Mouse (Mus musculus) ES-Bruce4 (cell line): ENCODE measurements around the gene Slit3. TPM values are rescaled to one million over a fixed set of nuclear protein-coding genes. Genes with fewer than 3 reads are reported as not detected.

ENCODE experiments used
- H3K27ac ChIP-seq: 2 replicates; pipeline ENCODE4 v1.5.1; 2012; ENCODE audit warnings: low read length, inconsistent platforms; ENCODE audit not compliant: insufficient read depth
- H3K27me3 ChIP-seq: 2 replicates; pipeline ENCODE4 v1.6.1; 2012; ENCODE audit warnings: mild to moderate bottlenecking, low read length, inconsistent platforms; ENCODE audit not compliant: control insufficient read depth, poor library complexity, insufficient read depth, severe bottlenecking
- H3K36me3 ChIP-seq: 2 replicates; pipeline ENCODE4 v1.6.1; 2012; ENCODE audit warnings: inconsistent platforms, mild to moderate bottlenecking, low read length, moderate library complexity; ENCODE audit not compliant: control insufficient read depth, poor library complexity, insufficient read depth, severe bottlenecking
- H3K4me1 ChIP-seq: one replicate; pipeline ENCODE4 v1.8.1; 2011; ENCODE audit warnings: low read length; ENCODE audit not compliant: control insufficient read depth, insufficient read depth
- H3K4me3 ChIP-seq: 2 replicates; pipeline ENCODE4 v1.5.1; 2011; ENCODE audit warnings: low read depth, mild to moderate bottlenecking, low read length
- H3K9ac ChIP-seq: 2 replicates; pipeline ENCODE4 v1.6.1; 2012; ENCODE audit warnings: low read depth, mild to moderate bottlenecking, inconsistent platforms; ENCODE audit not compliant: poor library complexity, severe bottlenecking
- H3K9me3 ChIP-seq: replicated peaks from 2 replicates; pipeline ENCODE4 v1.6.1; 2012; ENCODE audit warnings: mild to moderate bottlenecking, low read length, inconsistent platforms; ENCODE audit not compliant: control insufficient read depth, poor library complexity, insufficient read depth, severe bottlenecking
- CTCF ChIP-seq: IDR thresholded peaks from one replicate; pipeline ENCODE4 v1.8.1; 2011; ENCODE audit warnings: low read depth, low read length
- EP300 ChIP-seq: IDR thresholded peaks from 2 replicates; pipeline ENCODE4 v1.6.1; 2011; ENCODE audit warnings: low read depth, low read length; ENCODE audit not compliant: insufficient read depth
- POLR2A ChIP-seq: IDR thresholded peaks from one replicate; pipeline ENCODE4 v1.8.1; 2011; ENCODE audit warnings: low read length; ENCODE audit not compliant: insufficient read depth
- polyA plus RNA-seq: library from polyadenylated mRNA; stranded (reverse); fragments of >200 nt; gene quantifications from 2 replicates; pipeline ENCODE4 v1.2.4, GENCODE M21; 2011; ENCODE audit warnings: low read depth; ENCODE audit not compliant: missing spikeins, insufficient read depth, insufficient read length

The Slit3 gene
- polyA plus RNA-seq, 1 experiment, result 2.8 TPM

DNA sequence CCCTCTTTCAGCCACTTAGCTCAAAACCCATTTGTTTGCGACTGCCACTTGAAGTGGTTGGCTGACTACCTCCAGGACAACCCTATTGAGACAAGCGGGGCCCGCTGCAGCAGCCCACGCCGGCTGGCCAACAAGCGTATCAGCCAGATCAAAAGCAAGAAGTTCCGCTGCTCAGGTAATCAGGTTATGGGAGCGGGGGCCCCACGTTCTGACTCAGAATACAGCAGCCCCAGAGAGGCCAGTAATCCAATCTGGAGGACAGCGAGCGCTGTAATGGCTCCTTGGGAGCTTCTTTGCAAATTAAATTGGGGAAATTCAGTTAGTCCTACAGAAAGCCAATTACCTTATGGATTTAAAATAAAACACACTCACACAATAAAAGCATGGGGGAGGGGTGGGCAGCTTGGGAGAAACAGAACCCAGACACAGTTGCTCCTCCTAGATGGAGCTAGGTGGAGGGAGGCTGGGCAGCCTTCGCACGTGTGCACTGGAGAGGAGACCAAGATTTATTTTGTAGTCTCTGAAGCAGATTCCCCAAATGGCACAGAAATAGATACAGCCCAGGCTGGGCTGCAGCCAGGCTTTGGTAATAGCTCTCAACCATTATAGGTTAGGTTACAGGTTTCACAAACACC is 491.4 kb downstream of the Slit3 start:
- Histone ChIP-seq H3K27ac (no peak overlapping the region), H3K9me3 (no peaks in the 10 kb centered on the region), H3K4me3 (no peak overlapping the region), H3K4me1 (no peaks in the 10 kb centered on the region), H3K27me3 (no peaks in the 10 kb centered on the region), H3K9ac (no peak overlapping the region), H3K36me3 (no peaks in the 10 kb centered on the region)
- TF ChIP-seq EP300 (no peak), POLR2A (no peak), CTCF (no peak)

DNA sequence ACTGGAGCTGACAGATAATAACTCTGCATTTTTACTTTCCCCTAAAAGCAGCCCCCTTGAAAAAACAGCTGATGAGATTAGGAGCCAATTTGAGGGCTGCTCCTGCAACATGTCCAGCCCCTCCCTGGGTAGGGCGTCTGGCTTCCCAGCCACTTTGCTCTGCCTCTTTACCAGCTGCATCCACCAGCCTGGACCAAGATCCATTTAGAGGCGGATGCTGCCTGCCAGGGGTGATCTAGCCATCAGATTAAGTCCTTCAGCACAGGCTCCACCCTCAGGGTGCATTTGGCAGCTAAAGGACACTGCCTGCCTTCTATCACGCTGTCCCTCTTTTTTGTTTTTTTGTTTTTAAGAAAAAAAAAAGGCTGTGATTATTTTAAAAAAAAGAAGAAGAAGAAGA is 493.5 kb downstream of the Slit3 start:
- Histone ChIP-seq H3K27me3 (no peaks in the 10 kb centered on the region), H3K9ac (no peak overlapping the region), H3K27ac (no peak overlapping the region), H3K36me3 (no peaks in the 10 kb centered on the region), H3K9me3 (no peaks in the 10 kb centered on the region), H3K4me1 (no peaks in the 10 kb centered on the region), H3K4me3 (no peak overlapping the region)
- no peak for TF ChIP-seq POLR2A
- TF ChIP-seq EP300, result no peak
- no peak for TF ChIP-seq CTCF

DNA sequence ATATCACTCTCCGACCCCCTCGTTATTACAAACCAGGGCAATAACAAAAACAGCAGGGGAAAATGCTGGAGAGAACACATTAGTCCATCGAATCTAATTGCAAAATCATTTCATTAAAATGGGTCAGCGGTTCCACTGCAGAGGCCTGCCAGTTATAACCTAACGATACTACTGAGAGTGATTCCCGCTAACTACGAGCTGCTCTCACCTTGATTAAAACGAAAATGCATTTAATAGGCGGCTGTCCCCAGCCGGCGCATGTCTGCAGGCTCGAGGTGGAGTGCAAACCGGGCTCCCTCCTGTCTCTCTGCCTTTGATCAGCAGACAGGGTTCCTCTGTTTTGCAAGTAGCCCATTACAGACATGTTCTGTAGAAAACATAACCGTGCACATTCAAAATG is 498.4 kb downstream of the Slit3 start:
- TF ChIP-seq CTCF, result no peak
- no peak for TF ChIP-seq EP300
- no peak for TF ChIP-seq POLR2A
- no peak overlapping the region for H3K9ac ChIP-seq
- no peaks in the 10 kb centered on the region for H3K36me3 ChIP-seq
- H3K27ac ChIP-seq, result no peak overlapping the region
- no peak overlapping the region for H3K4me3 ChIP-seq
- H3K4me1 ChIP-seq, result no peaks in the 10 kb centered on the region
- no peaks in the 10 kb centered on the region for H3K9me3 ChIP-seq
- H3K27me3 ChIP-seq, result no peaks in the 10 kb centered on the region

DNA sequence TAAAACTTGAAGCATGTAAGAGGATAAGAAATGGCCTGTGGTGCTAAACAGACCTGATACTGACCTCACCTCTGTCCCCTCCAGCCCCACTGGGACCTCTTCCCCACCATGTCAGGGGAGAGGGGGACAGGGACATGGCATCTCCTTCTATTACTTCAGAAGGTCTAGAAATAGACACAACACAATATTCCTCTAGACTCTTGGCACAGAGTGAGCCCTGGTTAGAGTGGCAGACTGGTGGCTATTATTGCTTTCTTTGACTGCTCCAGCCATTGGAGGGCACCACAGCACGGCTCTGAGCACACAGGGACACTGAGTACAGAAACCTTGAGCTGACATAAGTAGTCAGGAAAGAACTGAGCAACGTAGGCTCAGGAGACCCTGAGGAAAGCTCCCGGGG is 501.7 kb downstream of the Slit3 start:
- no peak overlapping the region for H3K4me3 ChIP-seq
- no peak for TF ChIP-seq POLR2A
- no peak for TF ChIP-seq EP300
- no peak for TF ChIP-seq CTCF
- no peaks in the 10 kb centered on the region for H3K27me3 ChIP-seq
- H3K9me3 ChIP-seq, result no peaks in the 10 kb centered on the region
- no peaks in the 10 kb centered on the region for H3K36me3 ChIP-seq
- no peak overlapping the region for H3K9ac ChIP-seq
- no peak overlapping the region for H3K27ac ChIP-seq
- no peaks in the 10 kb centered on the region for H3K4me1 ChIP-seq

DNA sequence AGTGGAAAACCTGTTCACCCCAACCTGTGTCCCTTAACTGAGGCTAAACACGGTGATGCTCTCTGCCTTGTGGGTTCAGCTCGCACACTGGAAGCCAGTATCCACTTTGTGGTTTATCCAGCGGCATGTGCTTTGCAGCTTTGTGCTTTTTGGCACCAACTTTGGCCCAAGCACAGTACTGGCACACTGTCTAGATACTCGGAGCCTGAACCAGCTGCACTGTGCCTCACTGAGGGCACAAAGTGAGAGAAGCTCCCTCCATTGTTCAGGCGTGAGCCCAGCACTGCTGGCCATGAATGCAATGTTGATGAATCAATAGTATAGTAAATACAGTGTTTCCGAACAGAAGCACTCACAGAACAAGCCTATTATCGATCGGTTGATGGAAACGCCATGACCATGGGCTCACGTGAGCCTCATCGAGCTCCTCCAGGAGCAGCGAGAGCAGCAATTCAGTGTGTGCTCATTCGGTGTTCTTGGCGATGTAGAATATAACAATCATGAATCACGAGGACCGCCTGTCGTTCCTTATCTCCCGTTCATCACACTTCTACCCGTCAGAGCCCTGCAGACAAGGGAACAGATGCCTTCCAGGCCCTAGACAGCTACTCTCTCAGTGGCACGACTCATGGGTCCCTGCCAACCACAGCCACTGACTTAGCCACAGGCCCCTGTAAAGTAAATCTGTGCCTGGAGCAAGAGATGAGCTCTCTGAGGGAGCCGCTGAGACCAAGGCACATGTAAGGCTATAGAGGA is 503.7 kb downstream of the Slit3 start:
- Histone ChIP-seq H3K4me3 (no peak overlapping the region), H3K36me3 (no peaks in the 10 kb centered on the region), H3K27ac (no peak overlapping the region), H3K4me1 (no peaks in the 10 kb centered on the region), H3K27me3 (no peaks in the 10 kb centered on the region), H3K9me3 (no peaks in the 10 kb centered on the region), H3K9ac (no peak overlapping the region)
- TF ChIP-seq CTCF (no peak), POLR2A (no peak), EP300 (no peak)

DNA sequence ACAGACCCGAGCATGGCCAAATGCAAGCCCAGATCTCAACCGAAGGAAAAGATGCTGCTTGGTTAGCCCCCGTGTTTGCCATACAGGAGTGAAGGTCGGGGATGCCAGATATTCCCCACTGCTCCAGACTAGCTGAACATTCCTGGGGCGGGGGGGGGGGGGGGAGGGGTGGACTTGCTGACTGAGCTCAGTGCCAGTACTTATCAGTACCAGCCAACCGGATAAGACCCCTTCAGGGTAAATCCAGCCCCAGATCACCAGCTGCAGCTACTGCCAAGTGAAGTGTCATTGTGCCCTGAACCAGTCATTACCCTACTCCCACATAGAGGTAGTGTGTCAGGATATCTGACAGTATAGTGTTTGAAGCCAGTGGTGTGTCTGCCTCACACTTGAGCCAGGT is 504.6 kb downstream of the Slit3 start:
- TF ChIP-seq EP300 (no peak), CTCF (no peak), POLR2A (no peak)
- Histone ChIP-seq H3K4me1 (no peaks in the 10 kb centered on the region), H3K27ac (no peak overlapping the region), H3K27me3 (no peaks in the 10 kb centered on the region), H3K9ac (no peak overlapping the region), H3K9me3 (no peaks in the 10 kb centered on the region), H3K36me3 (no peaks in the 10 kb centered on the region), H3K4me3 (no peak overlapping the region)
